Mouse (Mus musculus) hindbrain, embryonic 11.5 days (tissue): ENCODE measurements around the gene Rplp2. TPM values are rescaled to one million over a fixed set of nuclear protein-coding genes. Genes with fewer than 3 reads are reported as not detected.
A peak's percentile ranks its signal among the peaks of the same experiment; 100 is the strongest.

Experiments used
- ATAC-seq: fragments of 200-750 bp; cut with Nextera tagmentation; 2 replicates; pipeline ENCODE4 v1.8.0; 2017; ENCODE audit warnings: mild to moderate bottlenecking, moderate TSS enrichment, moderate library complexity; ENCODE audit not compliant: low FRiP score
- DNase-seq: peaks from one replicate; pipeline ENCODE4 v3.0.0-alpha.2; 2015; ENCODE audit warnings: low spot score
- H3K27ac ChIP-seq: fragments of 300-500 bp; sonication (generic); 2 replicates; pipeline ENCODE4 v1.5.1; 2014; ENCODE audit warnings: mild to moderate bottlenecking, low read depth, low read length
- H3K27me3 ChIP-seq: fragments of 300-500 bp; sonication (generic); 2 replicates; pipeline ENCODE4 v1.6.1; 2014; ENCODE audit warnings: mild to moderate bottlenecking, low read length, moderate library complexity, mixed read lengths; ENCODE audit not compliant: control insufficient read depth, insufficient read depth
- H3K36me3 ChIP-seq: fragments of 300-500 bp; sonication (generic); 2 replicates; pipeline ENCODE4 v1.6.1; 2014; ENCODE audit warnings: mild to moderate bottlenecking, low read length, moderate library complexity, mixed read lengths; ENCODE audit not compliant: control insufficient read depth, insufficient read depth
- H3K4me1 ChIP-seq: fragments of 300-500 bp; sonication (generic); replicated peaks from 2 replicates; pipeline ENCODE4 v1.6.1; 2014; ENCODE audit warnings: low read length, mixed read lengths; ENCODE audit not compliant: control insufficient read depth, insufficient read depth
- H3K4me2 ChIP-seq: fragments of 300-500 bp; sonication (generic); replicated peaks from 2 replicates; pipeline ENCODE4 v1.6.1; 2014; ENCODE audit warnings: mild to moderate bottlenecking, low read depth, low read length
- H3K4me3 ChIP-seq: fragments of 300-500 bp; sonication (generic); 2 replicates; pipeline ENCODE4 v1.5.1; 2014; ENCODE audit warnings: low read depth, low read length
- H3K9ac ChIP-seq: fragments of 300-500 bp; sonication (generic); 2 replicates; pipeline ENCODE4 v1.6.1; 2014; ENCODE audit warnings: low read depth, low read length
- H3K9me3 ChIP-seq: fragments of 300-500 bp; sonication (generic); 2 replicates; pipeline ENCODE4 v1.6.1; 2016; ENCODE audit warnings: low read length; ENCODE audit not compliant: control insufficient read depth
- WGBS: fragments of 180-500 bp; shearing (Covaris S2); extraction: QIAGEN DNeasy Blood & Tissue Kit; methylation state at CpG from one replicate; pipeline ENCODE4 v1.1.7; 2014; 5-methylcytosine and 5-hydroxymethylcytosine counted together
- polyA plus RNA-seq: library from polyadenylated mRNA; unstranded; fragments of >200 nt; fragmentation: Nextera tagmentation; extraction: Ambion mirVana; gene quantifications from 2 replicates; pipeline ENCODE4 v1.2.1, GENCODE M21; 2014

Rplp2 gene
- polyA plus RNA-seq, 1 experiment from 2014 or later, result 939 TPM

GRCm38 (mm10) chr7:141469901-141470636, 22.9 kb downstream of the Rplp2 start:
- Histone ChIP-seq H3K36me3 (peaks cover 7% of the 10 kb centered on the region; the same call in 1 of the 2 replicates), H3K27me3 (peaks cover 19% of the 10 kb centered on the region), H3K9me3 (no peaks in the 10 kb centered on the region), H3K4me1 (peaks cover 14% of the 10 kb centered on the region), H3K27ac (no peak overlapping the region), H3K9ac (0 out of 2 replicates have a peak overlapping the region, but pooled peaks have one; percentile 59), H3K4me3 (no peak overlapping the region), H3K4me2 (peak overlapping the region; percentile 66; the same call in 1 of the 2 replicates)
- ATAC-seq (no peak), DNase-seq (no peak)
- WGBS, result 90% methylated on average over 18 of the region's 18 CpGs

GRCm38 (mm10) chr7:141470637-141470944, 23.4 kb downstream of the Rplp2 start:
- Histone ChIP-seq H3K4me3 (no peak overlapping the region), H3K36me3 (peaks cover 7% of the 10 kb centered on the region; the same call in 1 of the 2 replicates), H3K27ac (no peak overlapping the region), H3K4me1 (peaks cover 14% of the 10 kb centered on the region), H3K9ac (no peak overlapping the region), H3K27me3 (peaks cover 14% of the 10 kb centered on the region), H3K4me2 (no peak overlapping the region), H3K9me3 (no peaks in the 10 kb centered on the region)
- no peak for ATAC-seq
- DNase-seq, result no peak
- WGBS, result 95% methylated on average over 10 of the region's 10 CpGs

GRCm38 (mm10) chr7:141471236-141471635, 24.1 kb downstream of the Rplp2 start:
- ATAC-seq, result no peak
- 93% methylated on average over 1 of the region's 1 CpGs for WGBS
- no peak overlapping the region for H3K9ac ChIP-seq
- no peak for DNase-seq
- H3K36me3 ChIP-seq, result peaks cover 7% of the 10 kb centered on the region; the same call in 1 of the 2 replicates
- no peak overlapping the region for H3K27ac ChIP-seq
- H3K4me2 ChIP-seq, result no peak overlapping the region
- peaks cover 13% of the 10 kb centered on the region for H3K27me3 ChIP-seq
- H3K9me3 ChIP-seq, result no peaks in the 10 kb centered on the region
- peaks cover 14% of the 10 kb centered on the region for H3K4me1 ChIP-seq
- H3K4me3 ChIP-seq, result no peak overlapping the region

- Histone ChIP-seq H3K27ac (no peak overlapping the region), H3K4me3 (no peak overlapping the region), H3K36me3 (peaks cover 7% of the 10 kb centered on the region; the same call in 1 of the 2 replicates), H3K4me1 (peaks cover 14% of the 10 kb centered on the region), H3K27me3 (peaks cover 11% of the 10 kb centered on the region), H3K9me3 (no peaks in the 10 kb centered on the region), H3K4me2 (no peak overlapping the region), H3K9ac (no peak overlapping the region)
- 80% methylated on average over 6 of the region's 6 CpGs for WGBS
- DNase-seq (no peak), ATAC-seq (no peak)
Measured at GRCm38 (mm10) chr7:141472226-141472625, 25.1 kb downstream of the Rplp2 start.

- Histone ChIP-seq H3K4me3 (no peak overlapping the region), H3K27ac (no peak overlapping the region), H3K36me3 (peaks cover 7% of the 10 kb centered on the region; the same call in 1 of the 2 replicates), H3K9ac (no peak overlapping the region), H3K27me3 (peaks cover 11% of the 10 kb centered on the region), H3K4me1 (peaks cover 14% of the 10 kb centered on the region), H3K4me2 (no peak overlapping the region), H3K9me3 (no peaks in the 10 kb centered on the region)
- WGBS, result 90% methylated on average over 6 of the region's 6 CpGs
- DNase-seq (no peak), ATAC-seq (no peak)
Measured at GRCm38 (mm10) chr7:141472763-141473162, 25.6 kb downstream of the Rplp2 start.

- Histone ChIP-seq H3K27ac (no peak overlapping the region), H3K27me3 (peaks cover 11% of the 10 kb centered on the region), H3K9ac (peak overlapping the region; percentile 84), H3K4me2 (peak overlapping the region; percentile 89), H3K4me3 (peak overlapping the region; percentile 85), H3K4me1 (peaks cover 11% of the 10 kb centered on the region), H3K36me3 (peaks cover 7% of the 10 kb centered on the region; the same call in 1 of the 2 replicates), H3K9me3 (no peaks in the 10 kb centered on the region)
- WGBS, result 8% methylated on average over 5 of the region's 5 CpGs
- DNase-seq (no peak), ATAC-seq (no peak)
Measured at GRCm38 (mm10) chr7:141474160-141474559, 27.0 kb downstream of the Rplp2 start.

- WGBS, result 0% methylated on average over 62 of the region's 87 CpGs
- peak within 1 kb of the TSS; percentile 89 for H3K27ac ChIP-seq
- peaks cover 5% of the 10 kb centered on the region; the same call in 1 of the 2 replicates for H3K4me1 ChIP-seq
- DNase-seq (peak; percentile 89), ATAC-seq (peak; percentile 78)
- H3K9me3 ChIP-seq, result no peaks in the 10 kb centered on the region
- H3K4me2 ChIP-seq, result peak within 1 kb of the TSS; percentile 89
- H3K4me3 ChIP-seq, result peak within 1 kb of the TSS; percentile 85
- peaks cover 11% of the 10 kb centered on the region for H3K27me3 ChIP-seq
- H3K36me3 ChIP-seq, result peaks cover 5% of the 10 kb centered on the region; the same call in 1 of the 2 replicates
- H3K9ac ChIP-seq, result peak within 1 kb of the TSS; percentile 84
Measured at GRCm38 (mm10) chr7:141475011-141475804, 28.0 kb downstream of the Rplp2 start, which contains the start of the genes Polr2l and Tspan4. TSS of gene Polr2l (minus strand) at chr7:141475132. TSS of gene Tspan4 (plus strand) at chr7:141475240.

- ATAC-seq (no peak), DNase-seq (no peak)
- Histone ChIP-seq H3K4me1 (peaks cover 5% of the 10 kb centered on the region; the same call in 1 of the 2 replicates), H3K27me3 (peaks cover 11% of the 10 kb centered on the region), H3K9me3 (no peaks in the 10 kb centered on the region), H3K27ac (no peak overlapping the region), H3K4me2 (peak overlapping the region; percentile 89), H3K36me3 (peaks cover 3% of the 10 kb centered on the region; the same call in 1 of the 2 replicates), H3K4me3 (peak overlapping the region; percentile 85), H3K9ac (peak overlapping the region; percentile 84)
- 1% methylated on average over 12 of the region's 12 CpGs for WGBS
Measured at GRCm38 (mm10) chr7:141475805-141476158, 28.6 kb downstream of the Rplp2 start.
